In the genomic region with DNA sequence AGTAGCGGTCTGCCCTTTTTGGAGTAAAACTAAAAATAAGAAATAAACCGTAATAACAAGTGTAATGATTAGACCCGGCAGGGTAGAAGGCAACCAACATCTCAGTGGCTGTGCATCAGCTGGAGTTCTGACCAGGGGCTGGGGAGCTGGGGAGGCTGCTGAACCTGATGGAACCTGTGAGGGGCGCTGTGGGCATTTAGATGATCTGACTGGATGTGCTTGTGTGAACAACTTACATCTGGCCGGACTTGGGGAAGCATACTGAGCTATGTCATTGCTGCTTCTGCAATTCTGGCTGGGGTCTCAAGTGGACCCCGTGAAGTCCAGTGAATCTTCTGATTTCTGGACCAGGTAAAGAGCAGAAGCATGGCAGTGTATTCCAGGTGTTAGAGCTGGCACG, we compare ENCODE assay signal across 9 mouse cellular contexts.
A peak's percentile ranks its signal among the peaks of the same experiment; 100 is the strongest.
DNase-seq lines count a peak whose midpoint lies in the region; ATAC-seq lines count a peak whose summit lies in the region.
"Had no signal": no experiment of that assay in that cellular context is flagged by ENCODE, and none has a peak within 500 bp of the region (broad histone marks: within the 10 kb centered on the region; RNA-seq: fewer than 3 reads in every experiment).

No protein-coding gene starts in this region.

- H3K36me3 ChIP-seq in hindbrain, embryonic 11.5 days (ENCODE audit: control insufficient read depth, insufficient read depth, low read length) = no peaks in the 10 kb centered on the region
- H3K36me3 ChIP-seq in hindbrain, embryonic 10.5 days = no peaks in the 10 kb centered on the region
- no peaks in the 10 kb centered on the region for H3K36me3 ChIP-seq in forebrain, embryonic 16.5 days (ENCODE audit: control insufficient read depth, insufficient read depth)
- no peaks in the 10 kb centered on the region for H3K36me3 ChIP-seq in neural tube, embryonic 15.5 days
- H3K36me3 ChIP-seq: liver, embryonic 15.5 days had no signal

- no peak overlapping the region for H3K9ac ChIP-seq in hindbrain, embryonic 11.5 days (ENCODE audit: low read depth, low read length)
- no peak overlapping the region for H3K9ac ChIP-seq in forebrain, embryonic 16.5 days (replicated peaks; ENCODE audit: low read depth, low read length)
- no peak overlapping the region for H3K9ac ChIP-seq in neural tube, embryonic 15.5 days (replicated peaks)
- H3K9ac ChIP-seq: liver, embryonic 15.5 days had no signal

- 76% methylated on average over 7 of the region's 7 CpGs for WGBS in hindbrain, embryonic 11.5 days
- WGBS in hindbrain, embryonic 10.5 days = 78% methylated on average over 7 of the region's 7 CpGs
- 66% methylated on average over 7 of the region's 7 CpGs for WGBS in forebrain, embryonic 16.5 days
- WGBS in neural tube, embryonic 15.5 days = 63% methylated on average over 7 of the region's 7 CpGs

- DNase-seq in hindbrain, embryonic 11.5 days (ENCODE audit: low spot score) = peak; percentile 48
- DNase-seq in hindbrain, embryonic 10.5 days (ENCODE audit: low spot score) = no peak
- DNase-seq in right cerebral cortex, postnatal 14 days = peak; percentile 30
- no peak for DNase-seq in right cerebral cortex, postnatal 25 days
- no peak for DNase-seq in spleen, postnatal 14 days (ENCODE audit: low spot score in 2 of 2)
- no peak for DNase-seq in c-Kit-positive CD71-positive TER-119-positive erythroid progenitor cells, embryonic 14.5 days (ENCODE audit: low spot score)

- no peaks in the 10 kb centered on the region for H3K4me1 ChIP-seq in hindbrain, embryonic 11.5 days (replicated peaks; ENCODE audit: control insufficient read depth, insufficient read depth, low read length)
- no peaks in the 10 kb centered on the region for H3K4me1 ChIP-seq in hindbrain, embryonic 10.5 days (replicated peaks)
- H3K4me1 ChIP-seq in forebrain, embryonic 16.5 days (replicated peaks; ENCODE audit: control insufficient read depth, insufficient read depth, low read length) = 0 out of 2 replicates have a peak, but pooled peaks cover 9% of the 10 kb centered on the region
- H3K4me1 ChIP-seq in neural tube, embryonic 15.5 days = peaks cover 21% of the 10 kb centered on the region
- H3K4me1 ChIP-seq: liver, embryonic 15.5 days had no signal

- H3K4me3 ChIP-seq in hindbrain, embryonic 11.5 days (ENCODE audit: low read depth, low read length) = no peak overlapping the region
- H3K4me3 ChIP-seq in hindbrain, embryonic 10.5 days = no peak overlapping the region
- H3K4me3 ChIP-seq in forebrain, embryonic 16.5 days (replicated peaks; ENCODE audit: low read length) = no peak overlapping the region
- no peak overlapping the region for H3K4me3 ChIP-seq in neural tube, embryonic 15.5 days (replicated peaks)
- H3K4me3 ChIP-seq: liver, embryonic 15.5 days had no signal

- no peaks in the 10 kb centered on the region for H3K27me3 ChIP-seq in hindbrain, embryonic 11.5 days (ENCODE audit: control insufficient read depth, insufficient read depth, low read length)
- H3K27me3 ChIP-seq in hindbrain, embryonic 10.5 days (ENCODE audit: insufficient read depth, poor library complexity, severe bottlenecking) = no peaks in the 10 kb centered on the region
- no peaks in the 10 kb centered on the region; the same call in 1 of the 2 replicates for H3K27me3 ChIP-seq in forebrain, embryonic 16.5 days (replicated peaks; ENCODE audit: control insufficient read depth, insufficient read depth, low read length)
- H3K27me3 ChIP-seq in neural tube, embryonic 15.5 days (replicated peaks) = no peaks in the 10 kb centered on the region
- H3K27me3 ChIP-seq: liver, embryonic 15.5 days had no signal

- no peaks in the 10 kb centered on the region for H3K9me3 ChIP-seq in hindbrain, embryonic 11.5 days (ENCODE audit: control insufficient read depth, low read length)
- no peaks in the 10 kb centered on the region for H3K9me3 ChIP-seq in hindbrain, embryonic 10.5 days
- H3K9me3 ChIP-seq in forebrain, embryonic 16.5 days (ENCODE audit: control insufficient read depth, low read length) = no peaks in the 10 kb centered on the region
- H3K9me3 ChIP-seq in neural tube, embryonic 15.5 days (replicated peaks) = no peaks in the 10 kb centered on the region
- H3K9me3 ChIP-seq: liver, embryonic 15.5 days had no signal

- no peak overlapping the region for H3K4me2 ChIP-seq in hindbrain, embryonic 11.5 days (replicated peaks; ENCODE audit: low read depth, low read length)
- H3K4me2 ChIP-seq in forebrain, embryonic 16.5 days (ENCODE audit: low read length) = no peak overlapping the region
- peak overlapping the region; percentile 23; the same call in 1 of the 2 replicates for H3K4me2 ChIP-seq in neural tube, embryonic 15.5 days
- H3K4me2 ChIP-seq: liver, embryonic 15.5 days had no signal

- no peak overlapping the region for H3K27ac ChIP-seq in hindbrain, embryonic 11.5 days (ENCODE audit: low read depth, low read length)
- H3K27ac ChIP-seq in hindbrain, embryonic 10.5 days = no peak overlapping the region
- H3K27ac ChIP-seq in forebrain, embryonic 16.5 days (ENCODE audit: low read length) = no peak overlapping the region
- no peak overlapping the region for H3K27ac ChIP-seq in neural tube, embryonic 15.5 days (replicated peaks)
- H3K27ac ChIP-seq: liver, embryonic 15.5 days had no signal

- ATAC-seq in hindbrain, embryonic 11.5 days (ENCODE audit: low FRiP score) = no peak
- peak; percentile 41; the same call in 1 of the 2 replicates for ATAC-seq in forebrain, embryonic 16.5 days
- peak; percentile 72 for ATAC-seq in neural tube, embryonic 15.5 days (ENCODE audit: low FRiP score)

Comparison
In these comparisons a context has a peak if more than half of its experiments do, and no peak if none do; other contexts are left out.
1. DNase-seq: peak in hindbrain, embryonic 11.5 days (single experiment) and right cerebral cortex, postnatal 14 days (single experiment); none in hindbrain, embryonic 10.5 days (single experiment), right cerebral cortex, postnatal 25 days (single experiment), spleen, postnatal 14 days (0 of 2) and c-Kit-positive CD71-positive TER-119-positive erythroid progenitor cells, embryonic 14.5 days (single experiment).